ENCODE assay signal across 8 mouse cellular contexts in the genomic region with DNA sequence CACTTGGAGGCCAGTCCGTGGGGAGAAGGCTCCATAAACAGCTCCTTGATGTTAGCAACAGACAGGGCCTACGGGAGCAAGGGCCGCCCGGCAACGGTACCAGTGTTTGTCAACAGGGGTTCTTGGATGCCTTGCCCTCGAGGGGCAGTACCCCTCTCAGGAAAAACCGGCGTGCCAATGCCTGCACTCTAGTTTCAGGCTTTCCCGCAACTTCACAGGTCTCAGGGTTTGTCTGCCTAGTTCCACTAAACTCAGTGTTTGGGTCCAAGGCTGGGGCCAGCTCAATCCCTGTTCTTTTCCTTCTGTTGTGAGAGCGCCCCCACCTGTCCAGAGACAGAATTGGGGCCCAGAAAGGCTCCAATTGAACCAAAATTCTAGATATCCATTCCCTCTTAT. TPM values are rescaled to one million over a fixed set of nuclear protein-coding genes. Genes with fewer than 3 reads are reported as not detected.
A peak's percentile ranks its signal among the peaks of the same experiment; 100 is the strongest.
DNase-seq lines count a peak whose midpoint lies in the region; ATAC-seq and TF ChIP-seq lines count a peak whose summit lies in the region.

No protein-coding gene starts in this region.

- H3K27me3 ChIP-seq in forebrain, postnatal 0 days (ENCODE audit: insufficient read depth, low read length): no peaks in the 10 kb centered on the region
- no peaks in the 10 kb centered on the region for H3K27me3 ChIP-seq in hindbrain, embryonic 13.5 days

- 1% methylated on average over 10 of the region's 10 CpGs for WGBS in forebrain, postnatal 0 days
- 0% methylated on average over 10 of the region's 10 CpGs for whole genome bisulfite sequencing in hindbrain, embryonic 13.5 days

- DNase-seq in T-cell, adult 2 months (ENCODE audit: low spot score): peak; percentile 73
- peak; percentile 72 for DNase-seq in cerebellum, adult 8-10 months
- peak; percentile 68 for DNase-seq in forebrain, postnatal 0 days
- DNase-seq in layer of hippocampus, postnatal 14 days (ENCODE audit: low spot score in 2 of 2): peak; percentile 83 to 85
- DNase-seq in lung, postnatal 25 days (ENCODE audit: low spot score): peak; percentile 85
- peak; percentile 77 to 79 for DNase-seq in right cerebral cortex, postnatal 10 days (ENCODE audit: low spot score in 2 of 2)
- peak; percentile 85 for DNase-seq in urinary bladder, postnatal 14 days (ENCODE audit: low spot score)

- peaks cover 45% of the 10 kb centered on the region for H3K36me3 ChIP-seq in forebrain, postnatal 0 days (ENCODE audit: insufficient read depth)
- peaks cover 63% of the 10 kb centered on the region for H3K36me3 ChIP-seq in hindbrain, embryonic 13.5 days

- peaks cover 10% of the 10 kb centered on the region for H3K4me1 ChIP-seq in forebrain, postnatal 0 days (ENCODE audit: insufficient read depth)
- peaks cover 49% of the 10 kb centered on the region for H3K4me1 ChIP-seq in hindbrain, embryonic 13.5 days (replicated peaks)

- peak; percentile 38 for ATAC-seq in forebrain, postnatal 0 days
- peak; percentile 51 for ATAC-seq in hindbrain, embryonic 13.5 days (ENCODE audit: low FRiP score)

- H3K9ac ChIP-seq in forebrain, postnatal 0 days: peak overlapping the region; percentile 42; the same call in 1 of the 2 replicates
- peak overlapping the region; percentile 64 for H3K9ac ChIP-seq in hindbrain, embryonic 13.5 days

- peak overlapping the region; percentile 73 for H3K27ac ChIP-seq in forebrain, postnatal 0 days (ENCODE audit: low read depth, low read length)
- H3K27ac ChIP-seq in hindbrain, embryonic 13.5 days: peak overlapping the region; percentile 83

- H3K4me2 ChIP-seq in forebrain, postnatal 0 days (ENCODE audit: low read depth): peak overlapping the region; percentile 90
- H3K4me2 ChIP-seq in hindbrain, embryonic 13.5 days: peak overlapping the region; percentile 77

- H3K9me3 ChIP-seq in forebrain, postnatal 0 days (ENCODE audit: low read length): no peaks in the 10 kb centered on the region
- no peaks in the 10 kb centered on the region for H3K9me3 ChIP-seq in hindbrain, embryonic 13.5 days

- peak; percentile 63 for TF ChIP-seq CTCF in forebrain, postnatal 0 days (IDR thresholded peaks at IDR 0.05; ENCODE audit: low read depth)

- H3K4me3 ChIP-seq in forebrain, postnatal 0 days (ENCODE audit: low read depth, low read length): peak overlapping the region; percentile 60
- peak overlapping the region; percentile 63 for H3K4me3 ChIP-seq in hindbrain, embryonic 13.5 days

RNA-seq across cellular contexts. Expression of a gene that starts 0.5 kb away (rescaled TPM):
- total RNA-seq in forebrain, postnatal 0 days (2014; rRNA removed): 26.6 and 30.6 TPM in 2 replicates
- 21.1 and 23.3 TPM in 2 replicates for polyA plus RNA-seq in forebrain, postnatal 0 days (2015; fragmentation: Nextera tagmentation; extraction: Ambion mirVana)
- polyA plus RNA-seq in hindbrain, embryonic 13.5 days (2015; fragmentation: Nextera tagmentation; extraction: Ambion mirVana): 45.0 and 51.1 TPM in 2 replicates
- 10 to 100 TPM; 24.2 to 25.2 TPM for total RNA-seq in layer of hippocampus, postnatal 14 days (2021)

RNA-seq across cellular contexts. Expression of a gene that starts 6.3 kb away (rescaled TPM):
- total RNA-seq in forebrain, postnatal 0 days (2014; rRNA removed): 56.8 and 66.5 TPM in 2 replicates
- polyA plus RNA-seq in forebrain, postnatal 0 days (2015; fragmentation: Nextera tagmentation; extraction: Ambion mirVana): 66.4 and 80.4 TPM in 2 replicates
- polyA plus RNA-seq in hindbrain, embryonic 13.5 days (2015; fragmentation: Nextera tagmentation; extraction: Ambion mirVana): 106 and 107 TPM in 2 replicates
- total RNA-seq in layer of hippocampus, postnatal 14 days (2021): 10 to 100 TPM; 49.2 to 53.6 TPM

RNA-seq across cellular contexts. Expression of a gene that starts 11.4 kb away (rescaled TPM):
- total RNA-seq in forebrain, postnatal 0 days (2014; rRNA removed): 75.1 and 99.3 TPM in 2 replicates
- polyA plus RNA-seq in forebrain, postnatal 0 days (2015; fragmentation: Nextera tagmentation; extraction: Ambion mirVana): 104 and 115 TPM in 2 replicates
- 105 and 110 TPM in 2 replicates for polyA plus RNA-seq in hindbrain, embryonic 13.5 days (2015; fragmentation: Nextera tagmentation; extraction: Ambion mirVana)
- total RNA-seq in layer of hippocampus, postnatal 14 days (2021): 10 to 100 TPM; 54.8 to 62.8 TPM

RNA-seq across cellular contexts. Expression of a gene that starts 13.3 kb away (rescaled TPM):
- total RNA-seq in forebrain, postnatal 0 days (2014; rRNA removed): 96.6 and 123 TPM in 2 replicates
- 133 and 150 TPM in 2 replicates for polyA plus RNA-seq in forebrain, postnatal 0 days (2015; fragmentation: Nextera tagmentation; extraction: Ambion mirVana)
- polyA plus RNA-seq in hindbrain, embryonic 13.5 days (2015; fragmentation: Nextera tagmentation; extraction: Ambion mirVana): 125 and 128 TPM in 2 replicates
- 100 to 1,000 TPM; 112 TPM for total RNA-seq in layer of hippocampus, postnatal 14 days (2021)

RNA-seq across cellular contexts. Expression of a gene that starts 30.3 kb away (rescaled TPM):
- 203 and 270 TPM in 2 replicates for total RNA-seq in forebrain, postnatal 0 days (2014; rRNA removed)
- polyA plus RNA-seq in forebrain, postnatal 0 days (2015; fragmentation: Nextera tagmentation; extraction: Ambion mirVana): 219 and 243 TPM in 2 replicates
- 222 and 228 TPM in 2 replicates for polyA plus RNA-seq in hindbrain, embryonic 13.5 days (2015; fragmentation: Nextera tagmentation; extraction: Ambion mirVana)
- total RNA-seq in layer of hippocampus, postnatal 14 days (2021): 100 to 1,000 TPM; 274 to 282 TPM

Comparison
In these comparisons a context has a peak if more than half of its experiments do, and no peak if none do; other contexts are left out.
1. Peak in every context shown above with its lines: DNase-seq, ATAC-seq, H3K4me3 ChIP-seq and H3K27ac ChIP-seq.